Mouse (Mus musculus) intestine, embryonic 14.5 days (tissue): ENCODE measurements at regions not wholly inside any gene's neighbourhood (a gene's known extent, or its start where the extent isn't known, plus 50 kb on each side); places are given as distances from the start of the nearest gene placed in this dataset.
A peak's percentile ranks its signal among the peaks of the same experiment; 100 is the strongest.

Experiments
- ATAC-seq: fragments of 200-750 bp; cut with Nextera tagmentation; replicated peaks from 2 replicates; pipeline ENCODE4 v1.8.0; 2017; ENCODE audit warnings: low read depth, moderate number of reproducible peaks, moderate TSS enrichment, moderate library complexity; ENCODE audit not compliant: low FRiP score, low TSS enrichment
- DNase-seq: peaks from one replicate; pipeline ENCODE4 v3.0.0-alpha.2; 2018; ENCODE audit warnings: low spot score
- H3K27ac ChIP-seq: fragments of 300-500 bp; sonication (generic); 2 replicates; pipeline ENCODE4 v1.5.1; 2014; ENCODE audit warnings: low read depth, mild to moderate bottlenecking, control low read depth
- H3K27me3 ChIP-seq: fragments of 300-500 bp; sonication (generic); replicated peaks from 2 replicates; pipeline ENCODE4 v1.6.1; 2014; ENCODE audit warnings: low read length, control low read depth; ENCODE audit not compliant: control insufficient read depth, insufficient read depth
- H3K36me3 ChIP-seq: fragments of 300-500 bp; sonication (generic); 2 replicates; pipeline ENCODE4 v1.6.1; 2014; ENCODE audit warnings: low read length, control low read depth; ENCODE audit not compliant: control insufficient read depth, insufficient read depth
- H3K4me1 ChIP-seq: fragments of 300-500 bp; sonication (generic); replicated peaks from 2 replicates; pipeline ENCODE4 v1.6.1; 2014; ENCODE audit warnings: low read length, control low read depth, mixed read lengths; ENCODE audit not compliant: control insufficient read depth, insufficient read depth
- H3K4me2 ChIP-seq: fragments of 300-500 bp; sonication (generic); 2 replicates; pipeline ENCODE4 v1.6.1; 2014; ENCODE audit warnings: low read length
- H3K4me3 ChIP-seq: fragments of 300-500 bp; sonication (generic); 2 replicates; pipeline ENCODE4 v1.5.1; 2014; ENCODE audit warnings: low read depth, low read length, control low read depth, mixed read lengths
- H3K9ac ChIP-seq: fragments of 300-500 bp; sonication (generic); 2 replicates; pipeline ENCODE4 v1.6.1; 2014; ENCODE audit warnings: mild to moderate bottlenecking, low read length
- H3K9me3 ChIP-seq: fragments of 300-500 bp; sonication (generic); 2 replicates; pipeline ENCODE4 v1.6.1; 2016; ENCODE audit warnings: low read length, control low read depth; ENCODE audit not compliant: control insufficient read depth
- WGBS: fragments of 180-500 bp; shearing (Covaris S2); extraction: QIAGEN DNeasy Blood & Tissue Kit; methylation state at CpG from one replicate; pipeline ENCODE4 v1.1.7; 2014; 5-methylcytosine and 5-hydroxymethylcytosine counted together

DNA sequence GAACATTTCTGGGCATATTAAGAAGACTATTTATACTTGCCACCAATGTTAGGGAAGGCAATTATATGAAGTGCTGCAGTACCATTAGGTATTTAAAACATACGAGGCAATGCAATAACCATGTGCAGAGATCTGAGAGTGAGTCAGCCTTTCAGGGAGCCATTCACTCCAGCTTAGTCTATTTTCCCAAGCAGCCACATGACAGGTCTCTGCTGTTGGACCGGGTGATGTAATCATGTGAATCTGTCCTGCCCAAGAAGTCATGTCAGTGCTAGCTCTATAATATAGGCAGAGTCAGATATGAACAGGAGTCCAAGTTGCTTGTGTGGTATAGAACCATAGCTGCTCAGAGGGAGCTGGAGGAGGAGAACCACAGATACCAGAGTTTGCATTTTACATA, 253.1 kb downstream of the Bcl2 start:
- no peaks in the 10 kb centered on the region for H3K27me3 ChIP-seq
- DNase-seq, result no peak
- no peak for ATAC-seq
- no peak overlapping the region for H3K27ac ChIP-seq
- WGBS, result 60% methylated on average over 2 of the region's 2 CpGs
- H3K4me2 ChIP-seq, result no peak overlapping the region
- H3K9me3 ChIP-seq, result no peaks in the 10 kb centered on the region
- no peaks in the 10 kb centered on the region for H3K4me1 ChIP-seq
- H3K9ac ChIP-seq, result no peak overlapping the region
- no peak overlapping the region for H3K4me3 ChIP-seq
- H3K36me3 ChIP-seq, result no peaks in the 10 kb centered on the region

- ATAC-seq, result peak; percentile 82
Observed at GRCm38 (mm10) chr1:106449795-106450194, 264.3 kb downstream of the Bcl2 start.

More at GRCm38 (mm10) chr1:106449795-106450194, 264.3 kb downstream of the Bcl2 start:
- no peak overlapping the region for H3K27ac ChIP-seq
- H3K4me1 ChIP-seq, result no peaks in the 10 kb centered on the region
- no peak overlapping the region for H3K4me3 ChIP-seq
- H3K9ac ChIP-seq, result no peak overlapping the region
- H3K27me3 ChIP-seq, result no peaks in the 10 kb centered on the region
- no peaks in the 10 kb centered on the region for H3K36me3 ChIP-seq
- no peak for DNase-seq
- WGBS, result 53% methylated on average over 2 of the region's 2 CpGs
- peaks cover 3% of the 10 kb centered on the region; the same call in 1 of the 2 replicates for H3K9me3 ChIP-seq
- no peak overlapping the region for H3K4me2 ChIP-seq
